Mouse (Mus musculus) forebrain, embryonic 14.5 days (tissue): Measurements from ENCODE around the gene Il18bp. TPM values are rescaled to one million over a fixed set of nuclear protein-coding genes. Genes with fewer than 3 reads are reported as not detected.

Source experiments
- ATAC-seq: fragments of 200-750 bp; cut with Nextera tagmentation; 2 replicates; pipeline ENCODE4 v1.8.0; 2017; ENCODE audit warnings: mild to moderate bottlenecking, moderate library complexity
- DNase-seq: peaks from one replicate; pipeline ENCODE4 v3.0.0-alpha.2; 2015; ENCODE audit warnings: low spot score
- H3K27ac ChIP-seq: fragments of 300-500 bp; sonication (generic); 2 replicates; pipeline ENCODE4 v1.5.1; 2014; ENCODE audit warnings: low read depth, mild to moderate bottlenecking, control low read depth, low read length, moderate library complexity
- H3K27me3 ChIP-seq: fragments of 300-500 bp; sonication (generic); replicated peaks from 2 replicates; pipeline ENCODE4 v1.6.1; 2014; ENCODE audit warnings: low read length, control low read depth, mixed read lengths; ENCODE audit not compliant: control insufficient read depth, insufficient read depth
- H3K36me3 ChIP-seq: fragments of 300-500 bp; sonication (generic); 2 replicates; pipeline ENCODE4 v1.6.1; 2014; ENCODE audit warnings: low read length, control low read depth; ENCODE audit not compliant: control insufficient read depth, insufficient read depth
- H3K4me1 ChIP-seq: fragments of 300-500 bp; sonication (generic); 2 replicates; pipeline ENCODE4 v1.6.1; 2014; ENCODE audit warnings: antibody characterized with exemption, low read length, control low read depth; ENCODE audit not compliant: control insufficient read depth, insufficient read depth
- H3K4me2 ChIP-seq: fragments of 300-500 bp; sonication (generic); 2 replicates; pipeline ENCODE4 v1.6.1; 2014; ENCODE audit warnings: mild to moderate bottlenecking, control low read depth, low read length
- H3K4me3 ChIP-seq: fragments of 300-500 bp; sonication (generic); 2 replicates; pipeline ENCODE4 v1.5.1; 2014; ENCODE audit warnings: low read depth, low read length, control low read depth
- H3K9ac ChIP-seq: fragments of 300-500 bp; sonication (generic); 2 replicates; pipeline ENCODE4 v1.6.1; 2014; ENCODE audit warnings: mild to moderate bottlenecking, low read length, control low read depth, moderate library complexity
- H3K9me3 ChIP-seq: fragments of 300-500 bp; sonication (generic); replicated peaks from 2 replicates; pipeline ENCODE4 v1.6.1; 2016; ENCODE audit warnings: low read length, control low read depth, mixed read lengths; ENCODE audit not compliant: control insufficient read depth
- WGBS: fragments of 180-500 bp; shearing (Covaris S2); extraction: QIAGEN DNeasy Blood & Tissue Kit; methylation state at CpG from one replicate; pipeline ENCODE4 v1.1.7; 2014; 5-methylcytosine and 5-hydroxymethylcytosine counted together
- polyA plus RNA-seq: library from polyadenylated mRNA; unstranded; fragments of >200 nt; fragmentation: Nextera tagmentation; extraction: Ambion mirVana; gene quantifications from 2 replicates; pipeline ENCODE4 v1.2.1, GENCODE M21; 2014

Il18bp gene
- polyA plus RNA-seq, 1 experiment from 2014 or later = 2.0 TPM

- WGBS = 1% methylated on average over 37 of the region's 53 CpGs
- Histone ChIP-seq H3K36me3 (no peaks in the 10 kb centered on the region), H3K4me3 (peak overlapping the region; percentile 68), H3K4me1 (peaks cover 23% of the 10 kb centered on the region), H3K9me3 (no peaks in the 10 kb centered on the region), H3K4me2 (peak overlapping the region; percentile 63), H3K27me3 (no peaks in the 10 kb centered on the region), H3K9ac (peak overlapping the region; percentile 95), H3K27ac (peak overlapping the region; percentile 100)
- ATAC-seq (peak; percentile 92), DNase-seq (peak; percentile 91)
Measured at GRCm38 (mm10) chr7:101969694-101970428, 48.6 kb downstream of the Il18bp start.

DNA sequence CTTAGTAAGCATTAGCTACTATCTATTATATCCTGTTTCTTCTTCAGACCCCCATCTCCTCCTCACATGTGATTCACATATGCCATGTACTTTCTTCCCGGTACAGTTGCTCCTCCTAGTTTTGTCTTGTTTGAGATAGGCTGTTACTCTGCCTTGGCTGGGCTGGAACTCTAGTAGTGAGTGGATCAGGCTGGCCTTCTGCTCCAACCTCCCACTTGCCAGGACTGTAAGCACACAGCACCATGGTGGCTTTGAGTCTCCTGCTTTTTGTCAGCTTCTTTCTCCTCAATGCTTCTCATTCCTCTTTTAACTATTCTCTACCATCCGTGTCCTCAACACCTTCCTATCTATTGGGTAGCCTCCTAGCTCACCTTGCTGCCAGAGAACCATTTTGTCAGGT is 49.7 kb downstream of the Il18bp start:
- H3K4me1 ChIP-seq = peaks cover 16% of the 10 kb centered on the region
- WGBS = 50% methylated on average over 2 of the region's 2 CpGs
- H3K27ac ChIP-seq = peak overlapping the region; percentile 100
- no peaks in the 10 kb centered on the region for H3K9me3 ChIP-seq
- ATAC-seq (no peak), DNase-seq (no peak)
- no peak overlapping the region for H3K4me3 ChIP-seq
- H3K4me2 ChIP-seq = peak overlapping the region; percentile 63
- no peaks in the 10 kb centered on the region for H3K27me3 ChIP-seq
- H3K36me3 ChIP-seq = no peaks in the 10 kb centered on the region
- peak overlapping the region; percentile 95; the same call in 1 of the 2 replicates for H3K9ac ChIP-seq

- DNase-seq (peak; percentile 42), ATAC-seq (no peak)
- 80% methylated on average over 1 of the region's 1 CpGs for WGBS
Measured at GRCm38 (mm10) chr7:101967256-101967655, 51.2 kb downstream of the Il18bp start.

DNA sequence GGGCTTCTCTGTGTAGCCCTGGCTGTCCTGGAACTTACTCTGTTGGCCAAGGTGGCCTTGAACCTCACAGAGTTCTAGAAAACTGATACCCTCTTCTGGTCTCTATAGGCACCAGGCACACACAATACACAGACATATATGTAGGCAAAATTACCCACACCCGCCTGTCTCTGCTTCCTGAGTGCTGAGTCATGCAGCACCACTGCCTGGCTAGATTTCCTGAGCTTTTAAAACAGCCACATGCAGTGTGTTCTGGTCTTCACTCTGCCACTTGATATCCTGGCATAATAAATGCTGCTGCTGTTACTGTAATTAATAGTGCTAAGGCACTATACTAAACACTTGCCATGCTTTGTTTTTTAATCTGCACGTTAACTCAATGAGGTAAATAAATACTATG is 52.9 kb downstream of the Il18bp start:
- Histone ChIP-seq H3K27me3 (no peaks in the 10 kb centered on the region), H3K9ac (no peak overlapping the region), H3K9me3 (no peaks in the 10 kb centered on the region), H3K27ac (no peak overlapping the region), H3K4me1 (peaks cover 6% of the 10 kb centered on the region), H3K4me2 (no peak overlapping the region), H3K36me3 (no peaks in the 10 kb centered on the region), H3K4me3 (no peak overlapping the region)
- ATAC-seq = no peak
- WGBS = 77% methylated on average over 2 of the region's 2 CpGs
- DNase-seq = no peak

More at GRCm38 (mm10) chr7:101967256-101967655, 51.2 kb downstream of the Il18bp start:
- Histone ChIP-seq H3K36me3 (no peaks in the 10 kb centered on the region), H3K9ac (no peak overlapping the region), H3K27me3 (no peaks in the 10 kb centered on the region), H3K4me2 (no peak overlapping the region), H3K4me3 (no peak overlapping the region), H3K4me1 (peaks cover 16% of the 10 kb centered on the region), H3K9me3 (no peaks in the 10 kb centered on the region), H3K27ac (no peak overlapping the region)

Other genes starting within 250 kb of the Il18bp start
- gene Phox2a, start 200.4 kb downstream of the Il18bp start, polyA plus RNA-seq = not detected in 2 replicates
- gene Inppl1, start 180.5 kb downstream of the Il18bp start, polyA plus RNA-seq = 8.2 and 15.3 TPM in 2 replicates
- gene Folr2, start 161.5 kb downstream of the Il18bp start, polyA plus RNA-seq = 1.1 and 1.8 TPM in 2 replicates
- gene Anapc15, start 155.0 kb downstream of the Il18bp start, polyA plus RNA-seq = 75.0 and 87.6 TPM in 2 replicates
- gene Folr1, start 147.9 kb downstream of the Il18bp start, polyA plus RNA-seq = 26.1 and 30.6 TPM in 2 replicates
- gene Lamtor1, start 112.8 kb downstream of the Il18bp start, polyA plus RNA-seq = 181 and 201 TPM in 2 replicates
- 0.18 and 0.36 TPM in 2 replicates for gene Tomt, start 112.3 kb downstream of the Il18bp start, polyA plus RNA-seq
- gene Lrrc51, start 84.8 kb downstream of the Il18bp start, polyA plus RNA-seq = 9.6 and 12.9 TPM in 2 replicates
- 72.4 and 74.4 TPM in 2 replicates for gene Numa1, start 84.6 kb downstream of the Il18bp start, polyA plus RNA-seq
- gene Rnf121, start 46.8 kb upstream of the Il18bp start, polyA plus RNA-seq = 33.9 and 35.2 TPM in 2 replicates
- gene Xndc1, start 46.8 kb upstream of the Il18bp start, polyA plus RNA-seq = 19.0 and 23.5 TPM in 2 replicates
- gene Xntrpc, start 47.0 kb upstream of the Il18bp start, polyA plus RNA-seq = 0.99 and 1.3 TPM in 2 replicates
- not detected in 2 replicates for gene Trpc2, start 64.4 kb upstream of the Il18bp start, polyA plus RNA-seq
- gene Art1, start 83.1 kb upstream of the Il18bp start, polyA plus RNA-seq = 0.30 and 0.56 TPM in 2 replicates
- gene Art5, start 90.8 kb upstream of the Il18bp start, polyA plus RNA-seq = 0.98 and 1.0 TPM in 2 replicates
- not detected in 2 replicates for gene Chrna10, start 98.1 kb upstream of the Il18bp start, polyA plus RNA-seq
- 21.6 and 26.2 TPM in 2 replicates for gene Nup98, start 191.5 kb upstream of the Il18bp start, polyA plus RNA-seq
- 53.3 and 54.1 TPM in 2 replicates for gene Pgap2, start 191.5 kb upstream of the Il18bp start, polyA plus RNA-seq
- gene Rhog, start 237.4 kb upstream of the Il18bp start, polyA plus RNA-seq = 22.0 and 24.8 TPM in 2 replicates
- gene Stim1, start 249.1 kb upstream of the Il18bp start, polyA plus RNA-seq = 6.5 and 8.8 TPM in 2 replicates